Mouse (Mus musculus): Measurements from ENCODE around the gene St6galnac3. TPM values are rescaled to one million over a fixed set of nuclear protein-coding genes. Genes with fewer than 3 reads are reported as not detected.

St6galnac3 gene
- total RNA-seq, 4 experiments from 2014 or later = 19.2 to 25.5 (median 24.8) TPM

GRCm38 (mm10) chr3:153170146-153170545, 554.8 kb downstream of the St6galnac3 start:
- DNase-seq (ENCODE audit: low spot score in 2 of 2) = no peak

- DNase-seq (ENCODE audit: low spot score in 2 of 2) = no peak
Observed at GRCm38 (mm10) chr3:153169744-153170143, 555.2 kb downstream of the St6galnac3 start.

GRCm38 (mm10) chr3:153161676-153162075, 563.3 kb downstream of the St6galnac3 start:
- no peak for DNase-seq (ENCODE audit: low spot score in 2 of 2)

- DNase-seq (ENCODE audit: low spot score in 2 of 2) = no peak
Observed at GRCm38 (mm10) chr3:153160683-153161082, 564.3 kb downstream of the St6galnac3 start.

- DNase-seq (ENCODE audit: low spot score in 2 of 2) = no peak
Observed at GRCm38 (mm10) chr3:153148887-153149286, 576.1 kb downstream of the St6galnac3 start.

Small RNAs within 50 kb of the gene (microRNA-seq; reads per million reads assigned to microRNA genes)
- 0 reads per million in 2 experiments for gene Gm27405

Other genes with a start within 250 kb of the St6galnac3 start
- not detected for gene Asb17, start 119.0 kb upstream of the St6galnac3 start, total RNA-seq (2022)
- under 1 TPM; 0.15 to 0.68 (median 0.28) TPM for gene Msh4, start 181.0 kb upstream of the St6galnac3 start, total RNA-seq (2022)
- 10 to 100 TPM; 59.9 to 69.8 (median 64.9) TPM for gene Rabggtb, start 187.8 kb upstream of the St6galnac3 start, total RNA-seq (2022)
- 10 to 100 TPM; 44.8 to 51.9 (median 48.3) TPM for gene Acadm, start 219.5 kb upstream of the St6galnac3 start, total RNA-seq (2022)
- gene Slc44a5, start 248.3 kb upstream of the St6galnac3 start, total RNA-seq (2022) = 1 to 10 TPM; 7.2 to 8.6 (median 7.9) TPM

All from left cerebral cortex, adult 8-10 months (tissue).